ENCODE assay signal across 19 mouse cellular contexts in the genomic region with DNA sequence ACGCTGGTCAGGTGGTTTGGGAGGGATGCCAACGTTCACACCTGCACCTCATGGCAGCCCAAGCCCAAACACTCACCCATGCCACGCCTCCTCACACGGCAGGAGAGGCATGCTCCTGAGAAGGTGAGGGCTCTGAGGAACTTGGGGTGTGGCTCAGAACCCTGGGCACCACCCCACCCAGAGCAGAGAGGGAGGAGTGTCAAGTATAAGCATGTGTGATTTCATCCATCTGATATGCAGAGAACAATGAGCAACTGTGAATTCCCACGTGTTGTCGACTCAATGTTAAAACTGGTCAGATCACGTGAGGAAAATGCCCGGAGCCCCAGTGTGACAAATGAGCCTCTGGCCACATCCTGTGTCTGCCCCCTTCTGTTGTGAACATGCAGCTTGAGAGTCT. TPM values are rescaled to one million over a fixed set of nuclear protein-coding genes. Genes with fewer than 3 reads are reported as not detected.
DNase-seq lines count a peak whose midpoint lies in the region; ATAC-seq and TF ChIP-seq lines count a peak whose summit lies in the region.
"Had no signal": no experiment of that assay in that cellular context is flagged by ENCODE, and none has a peak within 500 bp of the region (broad histone marks: within the 10 kb centered on the region; RNA-seq: fewer than 3 reads in every experiment).

No protein-coding gene starts in this region.

- no peak for TF ChIP-seq CTCF in cerebellum, adult 2 months (IDR thresholded peaks at IDR 0.05; ENCODE audit: borderline replicate concordance, insufficient read depth, low read depth, low read length)
- no peak for TF ChIP-seq CTCF in E14TG2a.4 (conservative IDR thresholded peaks at IDR 0.05; ENCODE audit: low read length)
- TF ChIP-seq CTCF in thymus, adult 2 months (IDR thresholded peaks at IDR 0.05; ENCODE audit: borderline replicate concordance, control insufficient read depth, extremely low read depth, insufficient read depth, low read length, poor library complexity), result no peak

- no peak overlapping the region for H3K9ac ChIP-seq in lung, embryonic 15.5 days
- H3K9ac ChIP-seq in midbrain, embryonic 14.5 days (replicated peaks; ENCODE audit: low read length), result no peak overlapping the region
- H3K9ac ChIP-seq: heart, embryonic 12.5 days; hindbrain, embryonic 15.5 days; limb, embryonic 15.5 days had no signal

- DNase-seq in cerebellum, adult 9-11 months, result peak; percentile 16
- no peak for DNase-seq in cerebellum, adult 2 months
- no peak for DNase-seq in right cerebral cortex, postnatal 4 days
- no peak for DNase-seq in thymus, adult 2 months
- DNase-seq in midbrain, embryonic 14.5 days, result no peak
- DNase-seq: kidney, adult 8-10 months; kidney, postnatal 36 days; thymus, adult 18-20 months had no signal

- no peak overlapping the region for H3K27ac ChIP-seq in cerebellum, adult 2 months (ENCODE audit: insufficient read depth, low read length)
- no peak overlapping the region for H3K27ac ChIP-seq in lung, embryonic 15.5 days
- no peak overlapping the region for H3K27ac ChIP-seq in thymus, adult 2 months (ENCODE audit: control insufficient read depth, insufficient read depth, low read length)
- no peak overlapping the region for H3K27ac ChIP-seq in midbrain, embryonic 14.5 days (replicated peaks; ENCODE audit: low read depth, low read length)
- H3K27ac ChIP-seq: hindbrain, embryonic 15.5 days; limb, embryonic 15.5 days had no signal

- no peaks in the 10 kb centered on the region for H3K79me2 ChIP-seq in myocyte (ENCODE audit: control insufficient read depth, insufficient read depth)

- H3K4me1 ChIP-seq in cerebellum, adult 2 months (ENCODE audit: control insufficient read depth, insufficient read depth, low read length), result peaks cover 19% of the 10 kb centered on the region
- H3K4me1 ChIP-seq in E14TG2a.4 (replicated peaks; ENCODE audit: low read depth, low read length), result peaks cover 97% of the 10 kb centered on the region
- H3K4me1 ChIP-seq in lung, embryonic 15.5 days, result peaks cover 7% of the 10 kb centered on the region
- peaks cover 6% of the 10 kb centered on the region; the same call in 1 of the 2 replicates for H3K4me1 ChIP-seq in thymus, adult 2 months (replicated peaks; ENCODE audit: control insufficient read depth, insufficient read depth, low read length)
- peaks cover 7% of the 10 kb centered on the region for H3K4me1 ChIP-seq in midbrain, embryonic 14.5 days (ENCODE audit: control insufficient read depth, insufficient read depth, low read length)

- H3K36me3 ChIP-seq in E14TG2a.4 (ENCODE audit: insufficient read depth, low read length) (peaks cover 55% of the 10 kb centered on the region), myocyte (ENCODE audit: control insufficient read depth, insufficient read depth) (peaks cover 7% of the 10 kb centered on the region)
- peaks cover 8% of the 10 kb centered on the region; the same call in 1 of the 2 replicates for H3K36me3 ChIP-seq in lung, embryonic 15.5 days
- H3K36me3 ChIP-seq in thymus, adult 2 months (ENCODE audit: control insufficient read depth, insufficient read depth, low read length), result no peaks in the 10 kb centered on the region
- H3K36me3 ChIP-seq in midbrain, embryonic 14.5 days (ENCODE audit: control insufficient read depth, insufficient read depth, low read length), result peaks cover 38% of the 10 kb centered on the region

- no peak overlapping the region for H3K4me3 ChIP-seq in cerebellum, adult 2 months (replicated peaks; ENCODE audit: insufficient read depth, low read depth, low read length)
- H3K4me3 ChIP-seq in E14TG2a.4 (replicated peaks; ENCODE audit: low read length) (peak overlapping the region; percentile 24; the same call in 1 of the 2 replicates), myocyte (no peak overlapping the region)
- H3K4me3 ChIP-seq in lung, embryonic 15.5 days, result no peak overlapping the region
- H3K4me3 ChIP-seq in thymus, adult 2 months (ENCODE audit: control insufficient read depth, insufficient read depth, low read length), result no peak overlapping the region
- no peak overlapping the region for H3K4me3 ChIP-seq in midbrain, embryonic 14.5 days (replicated peaks; ENCODE audit: low read depth, low read length)
- H3K4me3 ChIP-seq: heart, embryonic 12.5 days; hindbrain, embryonic 15.5 days; limb, embryonic 15.5 days had no signal

- no peak overlapping the region for H3K4me2 ChIP-seq in lung, embryonic 15.5 days
- H3K4me2 ChIP-seq in myocyte (ENCODE audit: low read depth), result no peak overlapping the region
- H3K4me2 ChIP-seq in midbrain, embryonic 14.5 days (ENCODE audit: low read length), result no peak overlapping the region
- H3K4me2 ChIP-seq: heart, embryonic 12.5 days; hindbrain, embryonic 15.5 days; limb, embryonic 15.5 days had no signal

- WGBS in cerebellum, adult 2 months, result 67% methylated on average over 8 of the region's 8 CpGs
- WGBS in lung, embryonic 15.5 days, result 43% methylated on average over 8 of the region's 8 CpGs
- 75% methylated on average over 8 of the region's 8 CpGs for WGBS in thymus, adult 2 months
- 84% methylated on average over 8 of the region's 8 CpGs for WGBS in midbrain, embryonic 14.5 days

- no peaks in the 10 kb centered on the region for H3K27me3 ChIP-seq in cerebellum, adult 2 months (ENCODE audit: control insufficient read depth, insufficient read depth, low read length)
- H3K27me3 ChIP-seq in E14TG2a.4 (ENCODE audit: insufficient read depth, low read length) (no peaks in the 10 kb centered on the region), myocyte (ENCODE audit: control insufficient read depth, insufficient read depth, insufficient read length) (no peaks in the 10 kb centered on the region)
- H3K27me3 ChIP-seq in lung, embryonic 15.5 days, result no peaks in the 10 kb centered on the region
- no peaks in the 10 kb centered on the region for H3K27me3 ChIP-seq in thymus, adult 2 months (ENCODE audit: control insufficient read depth, insufficient read depth, low read length)
- no peaks in the 10 kb centered on the region for H3K27me3 ChIP-seq in midbrain, embryonic 14.5 days (ENCODE audit: control insufficient read depth, insufficient read depth, low read length)
- H3K27me3 ChIP-seq: heart, embryonic 12.5 days; hindbrain, embryonic 15.5 days; limb, embryonic 15.5 days had no signal

- peak; percentile 87 for ATAC-seq in lung, embryonic 15.5 days (ENCODE audit: borderline replicate concordance, extremely low read depth, low FRiP score, low TSS enrichment)
- ATAC-seq in midbrain, embryonic 14.5 days (ENCODE audit: low FRiP score, low TSS enrichment), result no peak
- ATAC-seq: forebrain, embryonic 14.5 days had no signal

- H3K9me3 ChIP-seq in E14TG2a.4 (ENCODE audit: low read length), result no peaks in the 10 kb centered on the region
- H3K9me3 ChIP-seq in lung, embryonic 15.5 days, result no peaks in the 10 kb centered on the region
- no peaks in the 10 kb centered on the region for H3K9me3 ChIP-seq in midbrain, embryonic 14.5 days (ENCODE audit: control insufficient read depth, low read length)
- H3K9me3 ChIP-seq: heart, embryonic 12.5 days; hindbrain, embryonic 15.5 days; limb, embryonic 15.5 days had no signal

- TF ChIP-seq POLR2A in cerebellum, adult 2 months (IDR thresholded peaks at IDR 0.05; ENCODE audit: borderline replicate concordance, insufficient read depth, low read length), result no peak
- TF ChIP-seq POLR2A in myocyte (IDR thresholded peaks at IDR 0.05; ENCODE audit: insufficient read length, low read depth), result no peak
- TF ChIP-seq POLR2A in thymus, adult 2 months (IDR thresholded peaks at IDR 0.05; ENCODE audit: control insufficient read depth, extremely low read depth, insufficient read depth, low read length, poor library complexity), result no peak

- H3ac ChIP-seq in myocyte (ENCODE audit: control insufficient read depth, insufficient read length), result no peak overlapping the region

TF ChIP-seq in myocyte, 11 proteins besides CTCF, POLR2A, EP300 and RAD21 (continues in another document):
- TF ChIP-seq SRF (IDR thresholded peaks at IDR 0.05; ENCODE audit: control insufficient read depth, insufficient read length, low read depth) (no peak), POLR2AphosphoS2 (IDR thresholded peaks at IDR 0.05; ENCODE audit: insufficient read length, low read depth) (peak; percentile 31), USF1 (IDR thresholded peaks at IDR 0.05; ENCODE audit: low read depth) (peak; percentile 81), MYOG (IDR thresholded peaks at IDR 0.05; ENCODE audit: control insufficient read depth in 1 of 3, insufficient read depth in 1 of 3, insufficient read length in 2 of 3, low read depth in 2 of 3) (peak in 1 of 3 experiments; percentile 50)

RNA-seq across cellular contexts. Expression of a gene that starts 5.7 kb away (rescaled TPM):
- polyA plus RNA-seq in cerebellum, adult 2 months (2012; rRNA removed), result 20.2 and 21.5 TPM in 2 replicates
- 9.7 and 10.1 TPM in 2 replicates for polyA plus RNA-seq in lung, embryonic 15.5 days (2015; fragmentation: Nextera tagmentation; extraction: Ambion mirVana)
- polyA plus RNA-seq in myocyte (2012; fragmentation: generic; extraction: Trizol), result 24.6 TPM
- polyA plus RNA-seq in thymus, adult 2 months (2012; rRNA removed), result 12.1 and 15.4 TPM in 2 replicates
- polyA plus RNA-seq in midbrain, embryonic 14.5 days (2014; fragmentation: Nextera tagmentation; extraction: Ambion mirVana), result 13.0 and 13.6 TPM in 2 replicates

RNA-seq across cellular contexts. Expression of a gene that starts 25.3 kb away (rescaled TPM):
- polyA plus RNA-seq in cerebellum, adult 2 months (2012; rRNA removed), result not detected in 2 replicates
- 0.14 TPM in 1 of 2 replicates, not detected in the other for polyA plus RNA-seq in lung, embryonic 15.5 days (2015; fragmentation: Nextera tagmentation; extraction: Ambion mirVana)
- polyA plus RNA-seq in myocyte (2012; fragmentation: generic; extraction: Trizol), result 44.0 TPM
- polyA plus RNA-seq in thymus, adult 2 months (2012; rRNA removed), result 0.35 TPM in 1 of 2 replicates, not detected in the other
- not detected in 2 replicates for polyA plus RNA-seq in midbrain, embryonic 14.5 days (2014; fragmentation: Nextera tagmentation; extraction: Ambion mirVana)
- polyA plus RNA-seq: adrenal gland, adult 2 months; forebrain, embryonic 14.5 days; gonadal fat pad, adult 2 months; heart, embryonic 12.5 days; liver, embryonic 16.5 days had no signal

RNA-seq across cellular contexts. Expression of a gene that starts 28.5 kb away (rescaled TPM):
- polyA plus RNA-seq in cerebellum, adult 2 months (2012; rRNA removed), result 126 and 128 TPM in 2 replicates
- 0.62 and 1.3 TPM in 2 replicates for polyA plus RNA-seq in lung, embryonic 15.5 days (2015; fragmentation: Nextera tagmentation; extraction: Ambion mirVana)
- polyA plus RNA-seq in myocyte (2012; fragmentation: generic; extraction: Trizol), result 0.43 TPM
- 1.7 and 3.1 TPM in 2 replicates for polyA plus RNA-seq in thymus, adult 2 months (2012; rRNA removed)
- polyA plus RNA-seq in midbrain, embryonic 14.5 days (2014; fragmentation: Nextera tagmentation; extraction: Ambion mirVana), result 135 and 150 TPM in 2 replicates

RNA-seq across cellular contexts. Expression of a gene that starts 39.8 kb away (rescaled TPM):
- polyA plus RNA-seq in cerebellum, adult 2 months (2012; rRNA removed), result 0.02 and 0.03 TPM in 2 replicates
- 0.07 and 0.09 TPM in 2 replicates for polyA plus RNA-seq in lung, embryonic 15.5 days (2015; fragmentation: Nextera tagmentation; extraction: Ambion mirVana)
- polyA plus RNA-seq in myocyte (2012; fragmentation: generic; extraction: Trizol), result not detected
- polyA plus RNA-seq in thymus, adult 2 months (2012; rRNA removed), result 0.44 and 0.89 TPM in 2 replicates
- polyA plus RNA-seq in midbrain, embryonic 14.5 days (2014; fragmentation: Nextera tagmentation; extraction: Ambion mirVana), result not detected in 2 replicates
- polyA plus RNA-seq: forebrain, embryonic 14.5 days; neural tube, embryonic 14.5 days had no signal

RNA-seq across cellular contexts. Expression of a gene that starts 42.3 kb away (rescaled TPM):
- 37.7 and 39.4 TPM in 2 replicates for polyA plus RNA-seq in cerebellum, adult 2 months (2012; rRNA removed)
- 90.1 and 94.5 TPM in 2 replicates for polyA plus RNA-seq in lung, embryonic 15.5 days (2015; fragmentation: Nextera tagmentation; extraction: Ambion mirVana)
- 30.3 TPM for polyA plus RNA-seq in myocyte (2012; fragmentation: generic; extraction: Trizol)
- 18.5 and 19.3 TPM in 2 replicates for polyA plus RNA-seq in thymus, adult 2 months (2012; rRNA removed)
- polyA plus RNA-seq in midbrain, embryonic 14.5 days (2014; fragmentation: Nextera tagmentation; extraction: Ambion mirVana), result 78.5 and 84.3 TPM in 2 replicates

Comparison
In these comparisons a context has a peak if more than half of its experiments do, and no peak if none do; other contexts are left out.
1. RNA of a gene that starts 25.3 kb away (polyA plus RNA-seq): 44.0 TPM in myocyte (single experiment); 0.35 TPM in thymus, adult 2 months, 0.14 TPM in lung, embryonic 15.5 days, not detected in midbrain, embryonic 14.5 days and not detected in cerebellum, adult 2 months; every median in the first group is over 10 times any median in the second.
2. RNA of a gene that starts 28.5 kb away (polyA plus RNA-seq): 135 to 150 TPM in midbrain, embryonic 14.5 days and 126 to 128 TPM in cerebellum, adult 2 months; 1.7 to 3.1 TPM in thymus, adult 2 months, 0.62 to 1.3 TPM in lung, embryonic 15.5 days and 0.43 TPM in myocyte (single experiment); every median in the first group is over 10 times any median in the second.